Mouse (Mus musculus): ENCODE measurements at regions not wholly inside any gene's neighbourhood (a gene's known extent, or its start where the extent isn't known, plus 50 kb on each side); places are given as distances from the start of the nearest gene placed in this dataset.

DNA sequence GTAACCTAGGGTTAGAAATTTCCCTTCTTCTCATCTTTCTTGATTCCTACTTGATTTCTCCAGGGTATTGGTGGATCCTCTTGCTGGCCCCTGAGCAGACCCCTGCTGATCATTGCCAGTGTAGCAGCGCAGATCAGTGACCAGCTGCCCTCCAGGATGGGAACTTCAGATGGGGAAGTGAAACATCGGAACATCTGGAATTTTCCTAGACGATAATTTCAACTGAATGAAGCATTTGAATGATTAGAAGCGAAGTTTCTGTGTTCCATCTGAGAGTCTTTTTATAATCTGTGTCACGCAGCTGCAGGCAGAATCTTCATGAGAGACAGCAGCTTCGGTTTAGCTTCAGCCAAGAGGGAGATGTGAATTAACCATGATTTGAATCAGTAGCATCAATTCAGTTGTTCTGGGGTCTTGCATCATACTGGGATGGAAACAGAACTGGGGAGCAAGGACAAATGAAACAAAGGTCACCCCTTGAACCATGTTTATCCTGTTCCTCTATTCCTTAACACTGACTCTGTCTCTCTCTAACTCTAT, 57.8 kb upstream of the Ddit4l start:
- DNase-seq (ENCODE audit: low spot score in 2 of 2), result no peak

DNA sequence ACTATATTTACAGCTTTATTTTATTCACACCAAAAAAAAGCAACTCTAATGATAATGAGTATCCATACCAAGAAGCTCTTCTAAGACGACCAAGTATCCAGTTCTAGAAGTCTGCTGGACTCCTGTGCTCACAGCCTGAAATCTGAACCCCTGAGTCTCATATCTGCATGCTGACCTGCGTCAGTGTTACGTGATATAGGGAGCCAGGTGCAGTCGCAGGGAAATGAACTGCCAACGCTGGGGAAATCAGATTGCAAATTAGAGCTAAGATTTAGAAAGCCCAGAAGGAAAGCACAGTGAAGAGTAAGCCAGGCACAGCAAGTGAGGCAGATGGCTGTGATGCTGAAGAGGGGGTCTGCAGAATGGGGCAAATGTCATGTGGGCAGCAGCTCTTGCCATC, 57.1 kb upstream of the Ddit4l start:
- no peak for DNase-seq (ENCODE audit: low spot score in 2 of 2)

DNA sequence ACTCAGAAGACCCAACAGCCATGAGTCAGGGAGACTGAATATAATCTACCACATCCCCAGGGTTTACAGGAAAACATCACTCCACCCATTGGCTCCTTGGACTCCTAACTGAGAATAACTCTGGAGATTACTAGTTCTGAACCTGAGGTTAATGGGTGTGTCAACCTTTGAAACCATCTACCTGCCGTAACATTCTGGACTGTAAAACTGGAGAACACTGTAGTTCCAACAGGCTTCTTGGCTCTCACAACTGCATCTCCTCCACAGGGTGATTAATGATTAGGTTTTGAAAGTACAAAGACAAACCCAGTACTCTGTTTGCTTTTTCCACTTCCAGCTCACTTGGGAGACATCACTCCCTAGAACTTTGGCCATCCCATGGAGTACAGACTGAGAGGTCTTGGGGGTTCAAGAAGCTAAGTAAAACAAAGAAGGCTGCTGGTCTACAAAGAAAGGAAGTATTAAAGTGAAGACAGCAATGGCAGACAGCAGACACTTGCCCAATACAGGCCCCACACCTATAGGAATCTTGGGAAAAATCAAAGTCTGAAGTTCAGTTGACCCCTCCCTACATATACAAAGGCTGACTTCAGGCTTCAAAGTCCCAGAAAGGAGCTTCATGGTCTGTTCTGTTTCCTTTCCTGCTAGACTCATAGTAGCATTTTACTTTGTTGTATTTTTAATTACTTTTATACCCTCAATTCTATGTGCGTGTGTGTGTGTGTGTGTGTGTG, 52.7 kb upstream of the Ddit4l start:
- DNase-seq (ENCODE audit: low spot score in 2 of 2), result no peak
